Mouse (Mus musculus) stomach, embryonic 14.5 days (tissue): ENCODE data around the gene Apoh. TPM values are rescaled to one million over a fixed set of nuclear protein-coding genes. Genes with fewer than 3 reads are reported as not detected.

Source experiments
- ATAC-seq: fragments of 200-750 bp; cut with Nextera tagmentation; 2 replicates; pipeline ENCODE4 v1.8.0; 2017; ENCODE audit warnings: low read depth, moderate TSS enrichment; ENCODE audit not compliant: insufficient number of reproducible peaks, insufficient read depth, low FRiP score
- H3K27ac ChIP-seq: fragments of 300-500 bp; sonication (generic); 2 replicates; pipeline ENCODE4 v1.5.1; 2014; ENCODE audit warnings: mild to moderate bottlenecking, low read length, moderate library complexity, mixed read lengths
- H3K27me3 ChIP-seq: fragments of 300-500 bp; sonication (generic); 2 replicates; pipeline ENCODE4 v1.6.1; 2014; ENCODE audit warnings: low read length, control low read depth, mixed read lengths; ENCODE audit not compliant: control insufficient read depth, insufficient read depth
- H3K36me3 ChIP-seq: fragments of 300-500 bp; sonication (generic); 2 replicates; pipeline ENCODE4 v1.6.1; 2014; ENCODE audit warnings: mild to moderate bottlenecking, control low read depth, low read length, moderate library complexity, mixed read lengths; ENCODE audit not compliant: control insufficient read depth, insufficient read depth
- H3K4me1 ChIP-seq: fragments of 300-500 bp; sonication (generic); 2 replicates; pipeline ENCODE4 v1.6.1; 2014; ENCODE audit warnings: low read length, control low read depth, mixed read lengths; ENCODE audit not compliant: control insufficient read depth, insufficient read depth
- H3K4me2 ChIP-seq: fragments of 300-500 bp; sonication (generic); replicated peaks from 2 replicates; pipeline ENCODE4 v1.6.1; 2014; ENCODE audit warnings: low read depth, low read length, control low read depth
- H3K4me3 ChIP-seq: fragments of 300-500 bp; sonication (generic); 2 replicates; pipeline ENCODE4 v1.5.1; 2014; ENCODE audit warnings: low read depth, low read length, control low read depth
- H3K9ac ChIP-seq: fragments of 300-500 bp; sonication (generic); replicated peaks from 2 replicates; pipeline ENCODE4 v1.6.1; 2014; ENCODE audit warnings: low read depth, mild to moderate bottlenecking, control low read depth, low read length, moderate library complexity, mixed read lengths
- H3K9me3 ChIP-seq: fragments of 300-500 bp; sonication (generic); 2 replicates; pipeline ENCODE4 v1.6.1; 2016; ENCODE audit warnings: low read depth, low read length, control low read depth; ENCODE audit not compliant: control insufficient read depth
- WGBS: fragments of 180-500 bp; shearing (Covaris S2); extraction: QIAGEN DNeasy Blood & Tissue Kit; methylation state at CpG from one replicate; pipeline ENCODE4 v1.1.7; 2014; 5-methylcytosine and 5-hydroxymethylcytosine counted together
- polyA plus RNA-seq: library from polyadenylated mRNA; unstranded; fragments of >200 nt; fragmentation: Nextera tagmentation; extraction: Ambion mirVana; gene quantifications from 2 replicates; pipeline ENCODE4 v1.2.1, GENCODE M21; 2014

Apoh gene
- polyA plus RNA-seq, 1 experiment from 2014 or later = 0.69 TPM

- ATAC-seq = no peak
- H3K4me2 ChIP-seq = no peak overlapping the region
- no peaks in the 10 kb centered on the region for H3K4me1 ChIP-seq
- H3K9me3 ChIP-seq = no peaks in the 10 kb centered on the region
- no peak overlapping the region for H3K4me3 ChIP-seq
- no peak overlapping the region for H3K9ac ChIP-seq
- no peaks in the 10 kb centered on the region for H3K27me3 ChIP-seq
- H3K27ac ChIP-seq = no peak overlapping the region
- 88% methylated on average over 1 of the region's 1 CpGs for WGBS
- no peaks in the 10 kb centered on the region for H3K36me3 ChIP-seq
Observed at GRCm38 (mm10) chr11:108416360-108416759, 73.2 kb downstream of the Apoh start.

GRCm38 (mm10) chr11:108418540-108418939 is 75.4 kb downstream of the Apoh start:
- no peak for ATAC-seq
- H3K27me3 ChIP-seq = no peaks in the 10 kb centered on the region
- H3K27ac ChIP-seq = no peak overlapping the region
- H3K36me3 ChIP-seq = no peaks in the 10 kb centered on the region
- H3K4me3 ChIP-seq = no peak overlapping the region
- H3K4me2 ChIP-seq = no peak overlapping the region
- H3K4me1 ChIP-seq = no peaks in the 10 kb centered on the region
- H3K9ac ChIP-seq = no peak overlapping the region
- no peaks in the 10 kb centered on the region for H3K9me3 ChIP-seq
- WGBS = 30% methylated on average over 1 of the region's 1 CpGs

- WGBS = 85% methylated on average over 6 of the region's 6 CpGs
- no peaks in the 10 kb centered on the region for H3K27me3 ChIP-seq
- ATAC-seq = no peak
- H3K36me3 ChIP-seq = no peaks in the 10 kb centered on the region
- H3K4me3 ChIP-seq = no peak overlapping the region
- H3K9ac ChIP-seq = no peak overlapping the region
- H3K4me2 ChIP-seq = no peak overlapping the region
- H3K4me1 ChIP-seq = no peaks in the 10 kb centered on the region
- no peak overlapping the region for H3K27ac ChIP-seq
- H3K9me3 ChIP-seq = no peaks in the 10 kb centered on the region
Observed at GRCm38 (mm10) chr11:108419242-108419641, 76.1 kb downstream of the Apoh start.

GRCm38 (mm10) chr11:108420751-108421150 is 77.6 kb downstream of the Apoh start:
- Histone ChIP-seq H3K4me1 (no peaks in the 10 kb centered on the region), H3K27me3 (no peaks in the 10 kb centered on the region), H3K4me3 (no peak overlapping the region), H3K4me2 (peak overlapping the region; percentile 14; the same call in 1 of the 2 replicates), H3K9ac (no peak overlapping the region), H3K27ac (no peak overlapping the region), H3K9me3 (no peaks in the 10 kb centered on the region), H3K36me3 (no peaks in the 10 kb centered on the region)
- no peak for ATAC-seq
- WGBS = 59% methylated on average over 4 of the region's 4 CpGs

GRCm38 (mm10) chr11:108423221-108423620 is 80.1 kb downstream of the Apoh start:
- no peak overlapping the region for H3K4me3 ChIP-seq
- no peaks in the 10 kb centered on the region for H3K36me3 ChIP-seq
- ATAC-seq = no peak
- no peak overlapping the region for H3K9ac ChIP-seq
- H3K27me3 ChIP-seq = no peaks in the 10 kb centered on the region
- 79% methylated on average over 7 of the region's 7 CpGs for WGBS
- no peaks in the 10 kb centered on the region for H3K9me3 ChIP-seq
- H3K4me1 ChIP-seq = 0 out of 2 replicates have a peak, but pooled peaks cover 3% of the 10 kb centered on the region
- no peak overlapping the region for H3K4me2 ChIP-seq
- no peak overlapping the region for H3K27ac ChIP-seq

- ATAC-seq = no peak
- Histone ChIP-seq H3K27ac (no peak overlapping the region), H3K4me3 (peak overlapping the region; percentile 56), H3K9me3 (no peaks in the 10 kb centered on the region), H3K4me1 (0 out of 2 replicates have a peak, but pooled peaks cover 3% of the 10 kb centered on the region), H3K27me3 (no peaks in the 10 kb centered on the region), H3K36me3 (no peaks in the 10 kb centered on the region), H3K9ac (no peak overlapping the region), H3K4me2 (peak overlapping the region; percentile 41)
- 11% methylated on average over 5 of the region's 5 CpGs for WGBS
Observed at GRCm38 (mm10) chr11:108424111-108424510, 81.0 kb downstream of the Apoh start.

GRCm38 (mm10) chr11:108424889-108425591 is 81.9 kb downstream of the Apoh start, which contains the start of gene Cep112:
TSS of gene Cep112 (plus strand) at chr11:108425192.
- Histone ChIP-seq H3K9me3 (no peaks in the 10 kb centered on the region), H3K27me3 (no peaks in the 10 kb centered on the region), H3K36me3 (no peaks in the 10 kb centered on the region), H3K27ac (peak within 1 kb of the TSS; percentile 16; the same call in 1 of the 2 replicates), H3K4me1 (0 out of 2 replicates have a peak, but pooled peaks cover 3% of the 10 kb centered on the region), H3K9ac (peak within 1 kb of the TSS; percentile 51), H3K4me2 (peak within 1 kb of the TSS; percentile 49), H3K4me3 (peak within 1 kb of the TSS; percentile 56)
- WGBS = under 1% methylated on average over 61 of the region's 61 CpGs
- peak; percentile 96 for ATAC-seq

GRCm38 (mm10) chr11:108425592-108425921 is 82.4 kb downstream of the Apoh start:
- Histone ChIP-seq H3K4me3 (peak overlapping the region; percentile 56), H3K27ac (peak overlapping the region; percentile 16; the same call in 1 of the 2 replicates), H3K27me3 (no peaks in the 10 kb centered on the region), H3K4me1 (0 out of 2 replicates have a peak, but pooled peaks cover 3% of the 10 kb centered on the region), H3K4me2 (peak overlapping the region; percentile 49), H3K36me3 (no peaks in the 10 kb centered on the region), H3K9ac (peak overlapping the region; percentile 51), H3K9me3 (no peaks in the 10 kb centered on the region)
- peak; percentile 56; the same call in 1 of the 2 replicates for ATAC-seq
- 7% methylated on average over 14 of the region's 14 CpGs for WGBS
